Mouse (Mus musculus) right cerebral cortex, postnatal 10 days (tissue): ENCODE measurements around the gene Ccdc191.
A peak's percentile ranks its signal among the peaks of the same experiment; 100 is the strongest.

Experiments
- DNase-seq, 2 experiments: peaks; one replicate each; pipeline ENCODE4 v3.0.0; 2021; ENCODE audit warnings: low spot score in 2 of 2

Gene Ccdc191

DNA sequence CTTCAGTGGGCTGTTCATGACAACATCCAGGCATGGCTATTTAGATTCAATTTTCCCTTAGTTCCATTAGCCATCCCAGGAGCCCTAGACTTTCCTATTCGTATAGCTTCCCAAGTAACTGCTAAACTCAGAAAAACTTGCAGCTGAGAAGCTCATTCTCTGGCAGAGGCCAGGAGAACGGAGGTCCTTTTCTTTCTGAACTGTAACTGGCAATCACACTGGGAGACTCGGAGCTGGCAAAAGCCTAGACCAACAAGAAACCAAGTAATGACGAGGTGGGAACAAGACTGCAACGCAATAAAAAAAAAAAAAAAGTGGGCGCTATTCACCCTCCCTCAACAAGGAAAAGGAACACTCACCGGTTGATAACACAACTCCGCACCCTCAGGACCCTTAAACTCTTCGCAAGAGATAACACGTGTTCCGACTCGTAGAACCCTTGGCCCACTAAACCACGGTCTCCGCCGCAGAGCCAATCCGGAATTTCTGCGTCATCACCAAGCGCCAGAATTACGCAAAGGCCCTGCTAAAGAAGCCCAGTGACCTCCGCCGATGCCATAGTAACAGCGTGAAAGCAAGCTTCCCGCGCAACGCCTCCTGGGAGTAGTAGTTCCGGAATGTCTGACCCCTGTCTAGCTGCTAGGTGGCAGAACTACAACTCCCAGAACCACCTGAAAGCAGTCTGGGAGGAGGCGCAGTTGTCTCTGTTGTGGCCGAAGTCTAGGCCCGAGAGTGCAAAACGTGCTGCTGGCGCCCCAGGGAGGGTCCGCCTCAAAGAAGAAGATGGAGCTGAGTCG, at the start of gene Ccdc191:
Gene Ccdc191 (plus strand): TSS at position 593 of the 797 bp plus-strand sequence.
- peak; percentile 100 for DNase-seq

DNA sequence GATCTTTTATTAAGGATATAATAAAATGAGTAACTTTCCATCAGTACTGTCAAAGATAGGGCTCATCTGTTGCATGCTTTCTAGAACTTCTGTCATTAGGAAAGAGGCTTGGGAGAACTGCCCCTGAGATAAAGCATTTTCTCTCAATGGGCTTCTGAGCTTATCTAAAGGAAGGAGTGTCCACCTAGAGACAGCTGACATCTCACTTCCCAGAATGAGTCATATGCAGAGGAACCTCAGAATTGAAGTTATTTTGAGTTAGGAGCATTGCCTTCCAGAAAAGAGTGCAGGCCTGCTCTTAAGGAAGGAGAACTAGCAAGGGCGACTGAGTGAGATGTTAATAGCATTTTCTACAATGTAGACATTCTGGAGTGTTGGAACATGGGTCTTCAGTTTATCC, 48.4 kb upstream of the Ccdc191 start:
- no peak for DNase-seq

DNA sequence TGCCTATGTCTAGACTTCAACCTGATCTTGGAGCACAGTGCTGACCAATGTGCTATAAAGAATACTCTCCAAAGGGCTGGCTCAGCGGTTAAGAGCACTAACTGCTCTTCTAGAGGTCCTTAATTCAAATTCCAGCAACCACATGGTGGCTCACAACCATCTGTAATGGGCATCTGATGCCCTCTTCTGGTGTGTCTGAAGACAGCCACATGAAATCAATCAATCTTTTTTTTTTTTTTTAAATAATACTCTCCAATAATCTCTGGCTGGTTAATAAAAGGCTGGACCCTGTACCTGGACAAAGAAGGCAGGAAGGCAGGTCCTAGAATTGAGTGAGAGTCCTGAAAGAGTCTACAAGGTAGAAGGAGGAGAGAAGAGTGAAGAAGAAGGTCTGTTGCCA, 39.8 kb upstream of the Ccdc191 start:
- DNase-seq: no peak

DNA sequence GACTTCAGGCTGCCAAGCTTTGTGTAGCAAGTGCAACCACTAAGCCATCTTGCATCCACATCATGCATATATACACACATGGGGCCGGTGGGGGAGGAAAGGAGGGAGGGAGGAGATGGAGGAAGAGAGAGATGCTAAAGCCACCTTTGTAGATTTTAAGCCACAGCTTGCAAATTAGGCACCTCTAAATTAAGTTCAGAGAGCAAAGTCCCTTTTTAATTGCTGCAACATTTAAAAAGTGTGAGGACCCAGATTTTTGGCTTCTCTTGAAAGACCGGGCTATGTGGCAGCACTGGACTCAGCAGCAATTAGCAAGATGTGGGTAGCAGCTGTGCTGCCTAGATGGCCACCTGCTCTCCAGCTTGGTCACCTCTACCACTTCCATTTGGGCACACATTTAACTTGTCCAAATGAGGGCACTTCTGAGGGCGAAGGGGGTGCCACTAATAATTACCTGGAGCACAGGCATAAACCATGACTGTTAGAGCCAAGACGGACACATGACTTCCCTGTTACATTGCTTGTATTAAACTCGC, 30.6 kb upstream of the Ccdc191 start:
- DNase-seq: no peak

DNA sequence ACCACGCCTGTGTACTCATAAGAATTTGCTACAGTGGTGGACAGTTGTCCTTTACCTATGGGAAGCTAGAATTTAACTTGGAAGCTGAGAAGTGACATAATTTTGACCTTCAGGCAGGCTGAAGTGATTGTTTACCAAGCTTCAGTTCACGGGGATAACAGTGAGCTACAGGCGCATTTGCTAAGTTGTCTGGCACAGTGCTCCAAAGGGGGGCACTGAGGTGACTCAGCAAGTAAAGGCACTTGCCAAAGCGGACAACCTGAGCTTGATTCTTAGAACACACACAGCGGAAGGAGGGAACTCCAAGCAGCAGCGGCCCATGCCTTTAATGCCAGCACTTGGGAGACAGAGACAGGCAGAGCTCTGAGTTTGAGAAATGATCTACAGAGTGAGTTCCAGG, 29.0 kb upstream of the Ccdc191 start:
- DNase-seq: no peak

DNA sequence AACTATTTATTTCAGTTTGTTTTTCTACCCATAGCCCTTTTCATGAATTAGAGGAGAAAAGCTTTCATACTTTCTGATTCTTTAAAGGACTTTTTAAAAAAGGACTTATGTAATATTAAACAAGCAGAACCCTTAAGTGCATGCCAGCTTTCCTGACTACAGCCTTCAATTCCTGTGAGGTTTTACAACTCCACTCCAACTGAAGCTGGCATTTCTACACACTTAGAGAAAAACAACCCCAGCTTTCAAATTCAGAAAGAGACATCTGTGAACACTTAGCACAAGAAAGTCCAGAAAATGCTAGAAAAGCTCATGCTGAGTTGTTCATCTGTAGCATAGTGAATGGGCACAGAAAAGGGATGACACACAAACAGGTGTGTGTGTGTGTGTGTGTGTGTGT, 19.8 kb upstream of the Ccdc191 start:
- no peak for DNase-seq

DNA sequence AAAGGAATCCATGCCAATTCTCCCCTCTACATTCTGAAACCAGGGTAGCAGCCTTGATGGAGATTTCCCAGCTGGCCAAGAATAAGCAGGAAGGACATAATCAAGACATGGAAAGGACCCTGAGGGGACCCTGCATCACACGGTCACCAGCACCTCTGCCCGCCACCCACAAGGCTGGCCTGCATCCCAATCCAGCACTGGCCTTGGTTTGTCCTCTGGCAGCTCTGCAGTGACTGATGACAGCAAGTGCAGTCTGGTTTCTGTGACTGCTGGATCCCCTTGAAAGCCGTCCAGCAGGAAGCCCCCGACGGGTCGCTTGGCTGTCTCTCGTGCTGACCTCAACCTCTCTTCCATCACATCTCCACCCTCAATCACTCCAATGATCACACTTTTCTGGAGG, 18.2 kb upstream of the Ccdc191 start:
- no peak for DNase-seq

DNA sequence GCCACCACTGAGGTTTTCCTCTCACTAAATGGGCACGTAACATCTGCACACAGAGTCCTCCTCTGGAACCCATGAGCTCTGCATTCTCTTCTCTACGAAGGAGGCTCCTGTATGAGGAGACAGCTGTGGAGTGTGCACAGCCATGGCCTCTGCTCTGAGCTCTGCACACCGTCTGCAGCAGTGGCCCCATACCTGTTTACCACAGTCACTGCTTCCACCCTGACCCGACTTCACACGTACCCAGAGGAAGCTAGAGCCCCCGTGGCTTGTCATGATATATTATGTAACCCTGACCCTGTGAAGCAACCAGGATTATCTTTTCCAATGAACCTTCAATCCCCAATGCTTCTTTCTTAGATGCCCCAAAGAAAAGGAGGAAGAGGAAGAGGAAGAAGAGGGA, 9.8 kb upstream of the Ccdc191 start:
- no peak for DNase-seq

DNA sequence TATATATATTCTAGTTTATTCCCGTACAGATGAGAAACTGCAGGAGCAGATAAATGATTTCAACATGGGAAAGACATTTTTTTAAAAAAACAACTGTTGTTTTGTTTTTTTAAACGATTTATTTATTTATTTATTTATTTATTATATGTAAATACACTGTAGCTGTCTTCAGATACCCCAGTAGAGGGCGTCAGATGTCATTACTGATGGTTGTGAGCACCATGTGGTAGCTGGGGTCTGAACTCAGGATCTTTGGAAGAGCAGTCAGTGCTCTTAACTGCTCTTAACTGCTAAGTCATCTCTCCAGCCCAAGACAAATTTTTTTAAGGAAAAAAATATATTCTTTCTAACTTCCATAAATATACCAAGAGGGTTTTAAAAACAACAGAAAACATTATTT, 8.0 kb upstream of the Ccdc191 start:
- no peak for DNase-seq

DNA sequence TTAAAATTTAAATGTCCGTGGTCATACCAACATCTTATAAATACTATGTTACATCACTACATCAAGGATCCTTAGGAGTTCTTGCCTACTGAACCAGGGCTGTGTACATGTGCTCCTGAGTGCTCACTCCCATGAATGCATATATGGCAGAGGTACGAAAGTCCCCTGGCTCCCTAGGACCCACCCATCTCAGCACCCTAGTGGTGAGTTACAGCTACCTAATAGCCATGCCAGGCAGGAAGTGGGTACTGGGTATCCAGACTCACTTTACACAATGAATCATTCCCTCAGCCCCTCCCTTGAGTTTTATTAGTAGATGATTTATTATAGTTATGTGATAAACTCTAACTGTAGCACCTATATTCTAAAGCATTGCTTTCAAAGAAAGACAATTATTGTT, 7.3 kb upstream of the Ccdc191 start:
- no peak for DNase-seq

DNA sequence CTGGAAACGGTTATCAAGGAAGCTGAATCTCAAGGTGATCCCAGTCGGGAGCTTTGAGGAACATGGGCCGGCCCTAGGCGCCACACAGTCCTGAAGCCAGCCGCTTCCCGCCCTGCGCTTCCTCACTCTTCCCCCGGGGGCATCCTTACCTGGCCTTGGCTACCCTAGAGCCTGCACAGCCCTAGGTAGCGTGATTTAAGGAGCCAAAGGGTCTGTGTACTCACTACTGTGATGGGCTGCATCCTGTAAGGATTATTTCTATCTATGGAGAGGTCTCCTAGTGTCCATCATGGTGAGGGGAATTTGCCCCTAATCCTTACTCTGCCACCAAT, 371 bp downstream of the Ccdc191 start:
- DNase-seq: no peak

DNA sequence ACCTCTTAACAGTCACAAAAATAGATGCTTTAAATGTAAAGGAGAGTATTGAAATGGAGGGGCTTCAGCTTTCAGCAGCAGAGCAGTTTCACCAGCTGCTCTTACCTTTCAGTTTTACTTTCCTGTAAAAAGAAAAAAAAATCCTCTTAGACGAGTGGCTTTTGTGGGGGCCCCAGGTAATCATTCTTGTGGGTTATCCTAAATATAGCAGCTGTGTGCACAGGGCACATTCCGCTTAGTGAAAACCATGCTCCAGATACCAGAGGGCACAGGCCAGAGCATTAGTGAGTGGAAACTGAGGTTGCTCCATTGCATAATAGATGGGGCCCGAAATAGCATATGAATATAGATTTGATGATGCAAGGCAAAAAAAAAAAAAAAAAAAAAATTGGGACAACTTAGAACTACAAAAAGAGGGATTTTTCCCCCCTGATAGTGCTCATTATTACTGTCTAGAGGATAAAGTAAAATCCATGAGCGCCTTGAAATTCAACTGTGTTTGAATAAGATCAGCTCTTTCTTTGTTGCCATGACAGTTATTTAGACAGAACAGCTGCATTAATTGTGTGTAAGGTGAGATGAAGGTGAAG, 1.2 kb downstream of the Ccdc191 start:
- no peak for DNase-seq

DNA sequence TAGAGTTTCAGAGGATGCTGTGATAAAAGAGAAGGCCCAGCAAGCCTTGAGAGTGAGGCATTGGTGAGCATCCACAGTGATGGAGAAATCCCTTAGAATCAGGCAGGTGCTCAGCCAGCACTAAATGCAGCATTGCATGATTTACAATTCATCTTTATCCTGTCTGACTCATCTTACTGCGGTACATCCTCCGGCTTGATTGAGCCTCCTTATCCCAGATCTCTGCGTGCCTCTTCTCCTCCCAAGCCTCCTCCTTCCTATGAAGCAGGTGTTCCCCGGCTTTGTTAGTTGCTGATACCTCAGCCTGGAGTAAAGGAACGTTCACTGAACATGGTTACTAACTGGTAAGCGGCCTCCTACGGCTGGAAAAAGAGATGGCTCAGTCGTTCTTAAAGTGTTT, 4.9 kb downstream of the Ccdc191 start:
- no peak for DNase-seq

DNA sequence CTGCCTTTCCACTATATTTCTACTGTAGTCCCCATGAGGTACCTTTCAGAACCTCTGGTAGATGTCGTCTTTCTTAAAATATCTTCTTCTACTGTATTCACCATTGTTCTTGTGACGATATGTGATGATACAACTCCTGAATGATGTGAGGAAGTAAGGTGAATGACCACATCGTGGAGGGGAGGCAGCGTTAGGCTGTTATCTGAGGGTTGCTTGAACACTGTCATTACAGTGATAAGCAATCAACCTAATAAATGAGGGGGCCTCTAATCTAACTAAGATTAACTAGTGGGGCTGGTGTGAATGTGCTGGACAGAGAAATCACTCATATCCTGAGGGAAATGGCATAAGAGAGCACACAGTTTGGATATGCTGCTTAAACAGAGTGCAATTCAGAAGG, 10.5 kb downstream of the Ccdc191 start:
- DNase-seq: no peak

DNA sequence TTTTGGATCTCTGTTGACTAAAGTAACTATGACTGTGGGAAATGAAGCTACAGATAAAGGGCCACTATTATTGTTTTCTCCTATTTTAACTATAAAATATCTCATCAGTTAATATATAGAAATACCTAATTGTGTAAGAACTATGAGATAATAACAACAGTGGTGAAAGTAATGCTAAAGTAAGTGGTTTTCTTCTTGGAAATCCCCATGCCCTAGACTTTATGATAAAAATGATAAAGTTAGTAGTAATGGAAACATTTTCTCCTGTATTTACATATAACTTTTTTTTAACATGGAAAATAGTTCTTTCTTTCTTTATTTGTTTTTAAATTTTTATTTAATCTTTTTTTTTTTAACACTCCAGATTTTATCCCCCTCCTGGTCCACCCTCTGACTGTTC, 11.0 kb downstream of the Ccdc191 start:
- DNase-seq: no peak

DNA sequence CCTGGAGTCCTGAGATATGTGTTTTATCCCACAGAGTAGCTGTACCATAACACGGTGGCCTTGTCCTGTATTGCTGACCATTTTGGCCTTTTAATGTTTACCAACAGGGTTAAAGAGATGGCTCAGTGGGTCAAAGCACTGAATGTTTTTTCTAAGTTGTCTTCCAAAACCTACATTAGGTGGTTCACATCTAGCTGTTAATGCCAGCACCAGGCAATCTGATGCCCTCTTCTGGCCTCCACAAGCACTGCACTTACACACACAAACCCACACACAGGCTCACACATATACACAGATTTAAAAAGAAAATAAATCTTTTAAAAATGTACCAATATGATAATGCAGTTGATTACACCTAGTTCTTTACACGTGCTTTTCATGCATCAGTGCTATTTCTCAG, 19.3 kb downstream of the Ccdc191 start:
- no peak for DNase-seq

DNA sequence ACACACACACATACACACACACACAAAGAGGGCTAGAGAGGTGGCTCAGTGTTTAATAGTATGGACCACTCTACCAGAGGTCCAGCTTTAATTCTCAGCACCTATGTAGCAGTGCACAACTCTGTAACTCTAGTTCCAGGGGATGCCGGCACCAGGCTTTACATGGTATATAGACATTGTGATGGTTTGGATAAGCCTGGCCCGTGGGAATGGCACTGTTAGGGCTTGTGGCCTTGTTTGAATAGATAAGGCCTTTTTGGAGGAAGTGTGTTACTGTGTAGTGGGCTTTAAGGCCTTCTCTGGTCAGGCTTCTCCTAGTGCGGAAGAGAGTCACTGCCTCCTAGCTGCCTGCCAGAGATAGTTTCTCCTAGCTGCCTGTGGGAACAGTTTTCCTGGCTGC, 29.3 kb downstream of the Ccdc191 start:
- no peak for DNase-seq

DNA sequence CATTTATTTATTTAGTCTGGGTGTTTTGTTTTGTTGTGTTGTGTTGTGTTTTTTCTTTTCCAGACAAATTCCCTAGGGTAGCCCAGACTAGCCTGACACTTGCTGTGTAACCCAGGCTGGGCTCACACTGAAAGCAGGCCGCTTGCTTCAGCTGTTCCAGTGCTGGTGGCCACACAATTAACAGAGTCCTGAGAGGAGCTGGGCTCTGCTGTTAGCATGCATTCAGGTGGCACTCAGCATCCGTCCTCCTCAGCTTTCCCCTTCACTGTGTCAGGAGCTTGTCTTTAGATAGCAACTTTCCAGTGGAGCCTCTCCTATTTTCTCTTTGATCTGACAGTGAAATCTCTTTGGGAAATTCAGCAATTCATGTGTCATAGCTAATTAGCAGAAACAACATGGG, 32.4 kb downstream of the Ccdc191 start:
- DNase-seq: no peak

DNA sequence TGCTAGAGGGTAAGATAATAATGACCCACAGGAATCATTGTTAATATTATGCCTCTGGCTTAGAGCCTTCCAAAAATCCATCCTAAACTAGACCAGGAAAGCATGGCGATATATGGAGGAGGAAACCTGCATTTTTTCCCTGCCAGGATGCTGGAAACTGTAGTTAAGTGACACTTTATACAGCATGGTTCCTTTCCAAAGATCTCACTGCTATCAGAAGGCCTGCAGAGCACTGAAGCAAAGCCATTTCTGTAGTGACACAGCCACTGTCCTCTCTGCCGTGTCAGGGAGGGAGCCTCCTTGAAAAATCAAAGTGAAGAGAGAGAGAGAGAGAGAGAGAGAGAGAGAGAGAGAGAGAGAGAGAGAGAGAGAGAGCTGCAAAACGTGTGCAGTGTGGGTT, 33.0 kb downstream of the Ccdc191 start:
- no peak for DNase-seq

DNA sequence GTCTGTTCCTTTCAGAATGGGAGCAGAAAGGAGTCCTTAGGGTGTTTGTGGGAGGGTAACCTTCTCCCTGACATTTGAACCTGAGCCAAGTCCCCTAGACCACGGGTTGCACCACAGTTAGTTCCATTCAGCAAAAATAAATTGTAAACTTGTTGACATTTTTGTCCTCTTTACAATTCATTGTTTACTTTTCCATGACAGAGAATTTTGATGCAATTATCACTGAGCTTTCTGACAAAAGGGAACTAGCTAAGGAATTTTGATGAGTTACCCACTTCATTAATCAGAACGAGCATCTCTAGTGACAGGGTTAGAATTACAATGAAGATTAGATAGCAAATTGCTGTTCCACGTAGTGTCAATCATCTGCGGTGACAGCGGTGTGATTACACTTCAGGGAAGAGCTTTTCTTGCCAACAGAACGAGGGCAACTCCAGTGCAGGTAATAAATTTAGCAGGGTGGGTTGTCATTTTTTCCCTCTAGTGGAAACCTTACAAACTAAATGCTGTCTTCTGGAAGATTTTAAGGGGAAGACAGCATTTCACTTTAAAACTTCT, 35.5 kb downstream of the Ccdc191 start:
- DNase-seq: no peak

DNA sequence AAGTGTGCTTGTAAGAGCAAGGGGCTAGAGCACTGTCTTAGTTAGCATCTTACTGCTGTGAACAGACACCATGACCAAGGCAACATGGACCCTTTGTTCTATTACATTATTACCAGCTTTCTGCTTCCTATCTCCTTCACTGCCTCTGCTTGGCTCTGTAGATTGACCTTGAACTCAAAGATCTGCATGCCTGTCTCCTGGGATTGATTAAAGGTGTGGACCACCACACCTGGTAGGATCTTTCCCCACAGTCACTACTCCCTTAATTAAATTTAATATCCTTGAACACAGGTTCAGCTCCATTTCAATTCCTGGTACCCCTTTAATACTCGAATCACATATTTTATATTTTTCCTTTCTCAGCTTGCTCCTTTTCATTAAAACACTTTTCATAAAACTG, 36.2 kb downstream of the Ccdc191 start:
- no peak for DNase-seq

DNA sequence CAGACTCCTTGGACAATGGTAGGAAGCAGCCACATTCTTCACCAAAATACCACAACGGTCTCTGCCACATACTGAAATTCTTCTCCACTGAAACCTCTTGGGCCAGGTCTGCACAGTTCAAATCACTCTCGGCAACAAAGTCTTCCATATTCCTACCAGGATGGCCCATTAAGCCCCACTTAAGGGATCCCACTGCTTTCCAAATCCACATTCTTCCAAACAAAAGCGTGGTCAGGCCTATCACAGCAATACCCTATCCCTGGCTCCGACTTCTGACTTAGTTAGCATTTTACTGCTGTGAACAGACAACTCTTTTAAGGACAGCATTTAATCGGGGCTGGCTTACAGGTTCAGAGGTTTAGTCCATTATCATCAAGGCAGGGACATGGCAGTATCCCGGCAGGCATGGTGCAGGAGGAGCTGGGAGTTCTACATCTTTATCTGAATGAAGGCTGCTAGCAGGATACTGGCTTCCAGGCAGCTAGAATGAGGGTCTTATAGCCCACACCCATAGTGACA, 36.8 kb downstream of the Ccdc191 start, which contains the start of gene Qtrt2:
Gene Qtrt2 (minus strand): TSS at position 469 of the 519 bp plus-strand sequence.
- DNase-seq: no peak

DNA sequence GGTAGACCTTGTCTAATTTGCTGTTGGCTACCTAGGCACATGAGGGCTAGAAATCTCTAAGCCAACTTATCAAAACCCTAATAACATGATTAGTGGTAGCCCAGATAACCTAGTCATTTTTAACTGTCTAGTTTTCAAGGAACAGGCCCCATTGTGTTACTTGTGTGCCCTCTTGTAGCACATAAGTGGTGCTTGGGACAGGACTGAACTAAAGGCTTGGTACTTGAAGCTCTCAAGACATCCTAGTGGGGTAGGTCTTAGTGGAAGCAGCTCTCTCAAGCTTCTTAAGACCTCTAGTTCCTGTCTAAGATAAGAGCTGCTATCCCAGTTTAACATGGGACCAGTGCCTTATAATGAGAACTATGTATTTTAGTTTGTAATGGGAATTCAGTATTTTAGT, 41.0 kb downstream of the Ccdc191 start:
- no peak for DNase-seq
